Mouse (Mus musculus) kidney, adult 2 months (tissue): Measurements from ENCODE around the gene Spred1.

Experiments
- CTCF ChIP-seq: fragments of 200-500 bp; conservative IDR thresholded peaks from 2 replicates; pipeline ENCODE4 v1.5.1; 2011; ENCODE audit warnings: low read depth, mild to moderate bottlenecking, control low read depth, low read length, moderate library complexity, mixed read lengths; ENCODE audit not compliant: insufficient read depth, insufficient read length
- POLR2A ChIP-seq: fragments of 200-500 bp; IDR thresholded peaks from one replicate; pipeline ENCODE4 v1.6.1; 2011; ENCODE audit warnings: low read depth, low read length, control low read depth

GRCm38 (mm10) chr2:117099316-117099715 is 21.9 kb upstream of the Spred1 start:
- TF ChIP-seq POLR2A (no peak), CTCF (no peak)
